Mouse (Mus musculus) liver (tissue): Measurements from ENCODE around the gene Cntn6.

ENCODE experiments used
- DNase-seq: peaks from one replicate; pipeline ENCODE4 v3.0.0-alpha.2; 2020; ENCODE audit warnings: mixed read lengths

The Cntn6 gene

DNA sequence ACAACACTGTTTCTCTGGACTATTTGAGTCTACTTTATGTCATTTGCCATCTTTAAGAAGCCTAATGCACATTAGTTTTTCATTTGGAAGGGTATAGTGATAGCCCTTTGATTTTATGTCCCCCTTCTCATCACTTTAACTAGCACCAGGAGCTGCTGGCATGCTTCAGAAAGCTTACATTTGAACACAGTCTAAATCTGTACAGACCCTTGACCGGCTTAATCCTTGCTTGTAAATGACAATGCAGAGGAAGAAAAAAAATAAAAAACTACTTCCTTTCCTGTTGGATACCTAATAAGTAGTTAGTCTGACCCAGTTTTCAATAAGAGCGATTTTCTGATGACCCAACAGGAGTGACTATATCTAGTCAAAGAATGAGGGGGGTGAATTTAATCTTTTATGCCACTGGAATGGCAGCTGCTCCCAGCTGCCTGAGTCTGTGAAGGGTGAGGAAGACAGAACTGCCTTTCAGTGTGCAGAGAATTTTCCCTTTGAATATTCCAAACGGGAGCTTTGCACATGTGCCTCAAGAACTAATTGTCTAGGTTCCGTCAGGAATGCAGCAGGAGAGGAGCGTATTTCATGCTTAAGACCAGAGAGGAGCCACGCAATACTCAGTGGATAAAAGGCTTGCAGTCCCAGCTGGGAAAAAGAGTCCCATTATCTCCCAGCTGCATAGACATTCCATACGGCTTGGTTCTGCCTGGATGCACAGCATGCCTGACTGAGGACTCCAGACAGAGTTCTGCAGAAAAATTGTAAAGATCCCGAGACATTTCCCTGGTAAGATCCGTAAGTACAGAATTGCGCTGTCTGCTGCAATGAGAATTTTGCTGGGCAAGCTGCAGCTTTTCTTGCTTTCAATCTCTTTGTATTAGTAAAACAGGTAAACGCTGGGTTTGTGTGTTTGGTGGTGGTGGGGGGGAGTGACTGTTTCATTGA, at the start of gene Cntn6:
TSS of gene Cntn6 (plus strand) at position 301 of the 942 bp plus-strand sequence.
- DNase-seq: no peak

DNA sequence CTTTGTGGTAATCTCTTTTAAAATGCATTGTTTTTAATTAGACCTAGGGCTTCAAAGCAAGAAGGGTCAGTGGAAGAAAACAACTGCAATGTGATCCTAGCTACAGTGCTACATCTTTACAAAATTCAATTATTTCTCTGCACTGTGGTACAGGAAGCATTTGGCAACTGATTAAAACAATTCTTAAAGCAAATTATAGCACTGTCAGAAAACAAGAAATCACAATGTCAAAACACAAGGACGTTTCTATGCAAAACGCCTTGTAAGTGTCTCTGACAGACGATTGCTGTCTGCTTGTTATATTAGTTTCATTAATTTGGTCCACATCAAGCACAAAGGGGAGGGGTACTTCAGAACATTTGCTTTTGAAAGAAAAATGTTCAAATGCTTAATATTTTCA, 48.9 kb upstream of the Cntn6 start:
- DNase-seq: no peak

DNA sequence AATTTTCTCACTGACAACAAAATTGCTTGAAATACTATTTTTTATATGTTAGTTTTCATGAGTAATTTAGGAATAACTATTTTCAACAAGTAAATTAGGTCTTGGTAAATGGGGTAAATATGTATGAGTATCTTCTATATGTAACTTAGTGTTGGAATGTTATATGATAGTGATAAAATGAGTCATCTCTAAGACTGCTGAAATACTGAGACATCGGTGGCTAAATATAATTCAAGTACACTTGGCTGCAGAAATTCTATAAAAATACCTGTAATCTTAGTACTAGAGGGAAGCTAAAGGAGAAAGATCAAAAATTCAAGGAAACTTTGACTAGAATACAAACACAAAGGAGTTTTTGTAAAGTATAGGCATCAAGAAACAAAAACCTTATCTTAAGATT, 21.9 kb upstream of the Cntn6 start:
- DNase-seq: no peak

DNA sequence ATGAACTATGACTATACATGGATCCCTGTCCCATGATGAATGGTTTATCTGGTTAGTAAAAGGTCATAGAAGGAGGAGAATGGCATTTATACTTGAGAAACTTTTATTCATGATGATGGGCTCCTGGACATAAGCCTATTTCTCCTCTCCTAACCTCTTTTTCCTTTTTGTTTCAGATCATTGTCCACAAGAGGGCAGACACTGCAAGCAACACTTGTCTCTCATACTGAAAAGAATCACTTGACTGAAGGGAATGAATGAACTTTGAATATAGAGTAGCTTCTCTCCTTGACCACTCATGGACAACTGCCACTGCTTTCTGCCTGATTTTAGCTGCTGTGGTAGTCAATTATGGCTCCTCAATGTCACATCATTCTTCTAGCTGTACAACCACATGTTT, 13.3 kb upstream of the Cntn6 start:
- no peak for DNase-seq

DNA sequence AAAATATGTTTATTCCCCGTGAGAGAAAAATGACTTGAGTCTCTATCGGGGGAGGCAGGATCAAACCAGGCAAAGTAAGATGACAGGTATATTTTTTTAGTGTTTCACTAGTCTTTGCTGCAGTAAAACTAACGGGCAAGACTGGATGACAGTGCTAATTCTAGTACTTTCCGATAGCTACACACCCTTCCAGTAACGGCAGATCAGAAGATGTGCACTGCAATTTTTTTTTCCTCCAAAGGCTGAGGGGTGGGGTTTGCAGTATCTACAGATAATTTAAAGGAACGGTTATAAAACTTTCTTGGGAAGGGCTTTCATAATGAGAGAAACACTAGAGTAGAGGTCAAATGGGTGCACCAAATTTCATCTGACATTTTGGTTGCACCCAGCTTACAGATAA, 869 bp downstream of the Cntn6 start:
- DNase-seq: no peak

DNA sequence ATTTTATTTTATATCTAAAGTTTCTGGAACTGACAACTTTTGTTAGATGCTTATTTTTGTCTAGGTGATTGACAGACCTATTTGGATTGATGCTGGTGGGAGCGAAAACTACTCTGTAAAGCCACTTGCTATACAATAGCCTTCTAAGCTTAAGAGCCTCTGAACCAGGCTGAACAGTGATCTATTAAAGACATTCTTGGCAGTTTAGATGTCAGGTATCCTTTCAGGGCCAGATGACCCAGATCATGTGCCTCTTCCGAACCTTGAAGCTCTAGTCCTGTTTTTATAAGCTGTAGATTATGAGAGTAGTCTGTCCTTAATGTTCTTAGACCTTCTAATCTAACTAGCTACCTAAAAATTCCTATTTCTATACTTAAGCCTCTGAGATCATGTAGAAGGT, 3.2 kb downstream of the Cntn6 start:
- DNase-seq: no peak

DNA sequence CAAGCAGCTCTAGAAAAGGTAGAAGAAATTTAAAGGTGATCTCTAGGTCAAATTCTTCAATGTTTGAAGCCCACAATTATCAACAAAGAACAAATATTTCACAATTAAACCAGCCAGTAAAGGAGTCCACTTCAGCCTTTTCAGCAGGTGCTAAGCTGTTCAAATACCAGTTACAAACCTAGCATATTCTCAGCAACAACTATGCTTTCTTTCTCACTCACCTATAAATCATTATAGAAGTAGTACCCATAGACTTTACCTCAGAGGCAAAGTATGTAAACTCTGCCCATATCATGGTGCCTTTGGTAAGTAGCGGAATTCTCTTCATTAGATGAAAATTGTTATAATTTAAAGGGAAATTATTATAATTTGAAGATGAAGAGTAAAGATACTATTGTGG, 71.4 kb downstream of the Cntn6 start:
- no peak for DNase-seq

DNA sequence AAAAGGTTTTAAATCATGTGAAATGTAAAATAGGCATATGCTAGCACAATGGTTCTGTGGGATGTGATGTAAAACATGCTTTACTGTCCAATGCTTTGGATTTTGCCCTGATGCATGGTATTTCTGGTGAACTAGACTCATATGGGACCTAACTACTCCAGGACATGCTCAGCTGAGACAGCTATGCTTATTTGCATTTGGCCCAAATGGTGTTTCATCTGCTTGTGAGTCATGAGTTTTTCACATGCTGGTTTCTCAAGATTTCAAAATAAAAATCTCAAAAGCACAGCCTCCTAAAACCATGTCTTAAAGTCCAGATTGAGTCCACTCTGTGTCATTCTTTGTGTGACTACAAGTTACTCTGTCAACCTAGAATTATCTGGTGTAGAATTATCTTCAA, 77.0 kb downstream of the Cntn6 start:
- DNase-seq: no peak

DNA sequence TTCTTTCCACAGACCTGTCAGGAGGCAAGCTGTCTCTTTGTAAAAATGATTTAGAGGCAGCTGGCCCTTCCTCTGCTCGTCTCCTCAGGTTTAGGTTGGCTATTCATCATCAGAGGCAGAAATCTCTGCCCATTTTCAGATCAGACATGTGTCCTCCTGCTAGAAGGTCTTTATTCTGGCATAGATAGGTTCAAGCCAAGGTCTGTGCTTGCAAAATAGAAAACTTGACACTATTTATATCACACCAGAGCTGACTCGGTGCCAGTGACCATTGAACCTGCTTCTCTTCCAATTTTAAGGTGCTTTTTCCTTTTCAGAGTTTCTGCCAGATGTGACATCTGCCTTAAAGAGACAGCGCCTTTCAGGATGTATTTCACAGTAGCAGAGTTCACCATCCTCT, 95.4 kb downstream of the Cntn6 start:
- DNase-seq: no peak

DNA sequence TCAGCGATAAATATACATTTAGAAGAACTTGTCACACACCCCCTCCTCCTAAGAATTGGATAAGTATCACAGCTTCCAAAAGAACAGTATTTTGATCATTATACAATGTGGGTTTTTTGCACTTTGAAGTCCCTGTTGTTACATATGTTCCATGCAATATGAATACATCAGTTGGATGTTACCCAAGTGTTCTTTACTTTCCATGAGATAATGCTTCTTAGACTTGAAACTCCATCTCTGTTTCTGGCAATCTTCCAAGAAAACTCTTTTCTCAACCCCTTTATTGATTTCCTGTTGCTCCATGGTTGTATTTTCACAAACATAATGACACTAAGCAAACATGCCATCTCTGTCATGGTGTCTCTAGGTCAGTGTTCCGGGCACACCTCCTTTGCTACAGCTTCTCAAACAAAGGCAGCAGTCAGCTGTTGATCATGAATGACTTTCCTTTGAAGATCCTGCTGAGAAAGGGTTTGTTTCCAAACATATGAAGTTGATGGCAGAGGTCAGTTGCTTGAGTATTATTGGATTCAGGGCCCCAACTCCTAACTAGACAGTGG, 108.3 kb downstream of the Cntn6 start:
- no peak for DNase-seq

DNA sequence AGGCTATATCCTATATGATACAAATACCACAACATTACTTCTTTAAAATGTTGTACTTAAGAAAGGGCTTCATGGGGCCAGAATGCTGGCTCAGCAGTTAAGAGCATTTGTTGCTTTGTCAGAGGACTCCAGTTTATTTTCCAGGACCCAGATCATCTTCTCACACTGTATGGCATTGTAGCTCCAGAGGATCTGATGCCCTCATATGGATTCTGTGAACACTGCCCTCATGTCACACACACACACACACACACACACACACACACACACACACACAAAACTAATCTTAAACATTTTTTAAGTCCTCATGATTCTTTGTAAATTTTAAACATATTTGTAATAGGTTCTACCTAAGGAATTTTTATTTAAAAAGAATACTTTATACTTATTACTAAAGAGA, 110.3 kb downstream of the Cntn6 start:
- DNase-seq: no peak

DNA sequence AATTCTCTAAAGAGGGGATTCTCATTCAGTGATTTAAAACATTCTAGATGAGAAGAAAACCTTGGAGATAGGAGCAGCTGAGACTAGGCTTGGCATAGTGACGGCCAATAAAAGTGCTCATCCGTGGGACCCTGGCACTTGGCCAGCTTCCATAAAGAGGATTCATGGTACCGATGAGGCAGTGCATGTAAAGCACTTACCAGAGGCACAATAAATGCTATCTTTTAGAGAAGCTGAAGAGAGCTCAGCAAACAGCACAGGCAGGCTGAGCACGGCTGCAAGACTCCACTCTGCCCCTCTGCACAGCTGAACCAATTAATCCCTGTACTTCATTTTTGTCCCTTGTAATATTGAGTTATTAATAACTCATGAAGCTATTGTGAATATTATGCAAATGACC, 110.8 kb downstream of the Cntn6 start:
- no peak for DNase-seq

DNA sequence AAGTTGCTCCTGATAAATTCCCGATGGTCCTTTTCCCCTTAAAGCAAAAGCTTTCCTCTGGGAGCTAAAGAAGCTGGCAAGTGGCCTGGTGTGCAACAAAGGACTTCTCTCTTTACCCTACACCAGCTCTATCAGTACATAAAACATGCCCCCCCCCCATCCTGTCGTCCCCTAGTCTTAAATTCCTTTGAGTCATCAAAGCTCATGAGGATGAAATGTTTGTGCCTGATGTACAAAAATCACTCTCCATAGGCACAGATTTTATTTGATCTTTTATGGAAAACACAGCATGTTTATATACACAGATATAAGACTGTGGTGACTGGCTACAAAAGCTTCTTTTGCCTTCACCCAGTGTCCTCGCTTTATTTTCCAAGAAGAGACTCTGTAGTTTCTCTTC, 112.6 kb downstream of the Cntn6 start:
- no peak for DNase-seq

DNA sequence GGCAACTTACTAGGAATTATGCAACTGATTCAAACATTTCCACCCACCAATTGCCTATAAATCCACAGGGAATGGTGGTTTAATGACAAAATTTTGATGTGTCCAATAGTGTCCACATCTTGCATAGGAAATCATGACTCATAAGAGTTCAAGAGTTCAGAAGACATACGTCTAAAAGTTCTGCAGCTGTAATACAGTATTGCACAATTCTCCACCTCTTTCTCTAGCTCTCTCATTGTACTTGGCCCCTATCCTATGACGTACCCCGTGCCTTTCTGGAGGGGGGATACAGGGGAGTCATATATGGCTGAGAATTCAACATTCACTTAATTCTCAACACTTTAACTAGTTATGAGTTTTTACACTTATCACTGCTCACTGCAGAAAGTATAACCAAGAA, 160.9 kb downstream of the Cntn6 start:
- DNase-seq: no peak

DNA sequence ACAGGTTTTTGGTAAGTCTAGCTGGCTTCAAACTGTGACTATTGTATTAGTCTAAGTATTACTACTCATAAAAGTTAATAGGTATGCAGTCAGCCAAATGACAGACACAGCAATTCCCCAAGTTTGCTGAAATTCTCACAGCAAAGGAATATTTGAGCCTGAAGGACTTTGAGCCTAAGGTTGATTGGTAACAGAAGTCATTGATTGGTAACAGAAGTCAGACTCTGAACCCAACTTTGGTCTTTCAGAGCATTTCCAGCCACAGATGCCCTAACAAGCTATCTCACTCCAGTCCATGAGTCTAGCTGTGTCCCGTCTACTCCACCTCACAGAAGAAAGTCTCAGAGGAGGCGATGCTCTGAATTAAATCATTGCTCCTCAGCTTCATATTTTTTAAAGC, 176.1 kb downstream of the Cntn6 start:
- no peak for DNase-seq

DNA sequence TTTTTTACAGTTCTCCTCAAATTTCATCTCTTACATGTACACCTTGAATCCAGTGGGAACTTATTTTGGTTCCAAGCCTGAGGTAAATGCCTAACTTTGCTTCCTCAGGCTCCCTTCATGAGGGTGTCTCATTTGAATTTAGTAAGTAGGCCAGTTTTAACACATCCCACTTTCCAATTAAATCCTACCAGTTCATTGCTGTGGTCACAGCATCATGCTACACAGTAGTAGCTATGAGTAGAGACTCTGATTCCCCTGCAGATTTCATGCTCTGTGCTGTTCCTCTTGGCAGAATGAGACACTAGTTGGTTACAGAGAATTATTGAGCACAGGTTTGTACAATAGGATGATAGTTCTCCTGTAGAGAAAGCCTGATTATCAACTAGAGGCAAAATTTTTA, 181.7 kb downstream of the Cntn6 start:
- no peak for DNase-seq

DNA sequence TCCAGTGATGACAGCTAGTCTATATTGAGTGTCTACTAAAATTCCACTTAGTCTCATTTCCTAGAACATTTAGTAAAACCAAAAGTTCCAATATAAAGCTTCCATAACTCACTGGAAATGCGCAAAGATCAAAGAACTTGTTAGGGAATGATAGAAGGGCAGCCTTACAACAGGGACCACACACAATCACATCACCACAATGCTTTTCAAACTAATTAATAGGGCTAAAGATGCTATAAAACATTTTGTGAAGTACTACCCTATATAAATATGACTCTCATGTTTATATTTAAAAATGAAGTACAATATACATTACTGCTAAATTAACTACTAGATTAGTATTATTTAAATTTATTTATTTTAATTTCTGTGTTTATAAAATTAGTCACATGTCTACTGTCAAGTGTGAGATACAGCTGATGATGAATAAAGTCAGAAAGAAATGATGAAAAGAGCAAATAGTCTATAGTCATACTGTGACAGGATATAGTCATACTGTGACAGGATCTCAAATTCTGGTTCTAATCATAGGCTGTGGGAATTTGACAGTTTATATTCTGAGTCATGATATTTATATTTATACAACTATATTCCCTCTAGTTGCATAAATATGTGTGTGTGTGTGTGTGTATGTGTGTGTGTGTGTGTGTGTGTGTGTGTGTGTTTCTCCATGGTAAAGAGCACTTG, 187.4 kb downstream of the Cntn6 start:
- DNase-seq: no peak

DNA sequence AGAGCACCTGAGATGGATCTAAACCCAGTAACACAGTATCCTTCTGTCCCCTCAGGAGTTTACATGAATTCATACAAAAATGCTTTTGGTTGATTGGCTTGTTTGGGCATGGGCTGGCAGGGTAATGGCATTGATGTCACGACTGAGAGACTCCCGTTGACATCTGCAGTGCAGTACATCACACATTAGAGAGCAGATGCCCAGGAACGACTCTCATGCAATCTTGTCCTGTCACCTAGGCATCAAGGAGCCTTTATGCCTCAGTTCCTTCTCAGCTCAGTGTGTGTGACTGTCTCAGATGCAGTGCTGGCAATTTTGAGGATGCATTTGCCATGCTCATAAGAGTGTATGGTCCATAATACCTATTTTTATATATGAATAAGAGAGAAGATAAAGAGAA, 195.4 kb downstream of the Cntn6 start:
- no peak for DNase-seq

DNA sequence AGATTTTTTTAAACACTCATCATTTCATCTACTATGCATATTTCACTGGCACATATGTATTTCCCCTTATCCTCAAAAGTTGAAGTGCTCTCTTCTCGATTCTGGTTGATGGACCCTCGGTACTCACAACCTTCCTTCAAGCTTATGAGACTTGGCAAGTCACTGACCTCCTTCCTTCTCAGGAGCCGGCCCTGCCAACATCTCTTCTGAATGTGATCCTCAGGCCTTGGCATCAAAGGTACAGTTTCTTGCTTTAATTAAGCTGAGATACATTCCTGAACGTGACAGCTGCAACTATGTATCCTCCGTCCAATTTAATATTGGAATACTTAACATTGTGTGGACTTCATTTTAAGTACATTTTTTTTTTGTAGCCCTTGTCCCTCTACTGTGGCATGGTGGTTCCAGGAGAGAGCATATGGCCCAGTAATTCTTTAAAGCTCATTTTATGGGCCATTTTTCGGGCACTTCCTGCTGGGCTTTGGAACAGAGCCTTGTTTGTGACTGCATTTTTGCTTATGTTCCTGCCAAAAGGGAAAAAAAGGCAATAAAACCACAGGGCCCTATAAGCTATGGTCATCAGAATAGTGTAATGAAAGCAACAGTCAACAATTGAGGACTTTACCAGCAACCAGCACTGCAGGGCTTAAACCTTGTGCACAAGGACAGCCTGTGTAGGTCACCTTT, 196.0 kb downstream of the Cntn6 start:
- no peak for DNase-seq

DNA sequence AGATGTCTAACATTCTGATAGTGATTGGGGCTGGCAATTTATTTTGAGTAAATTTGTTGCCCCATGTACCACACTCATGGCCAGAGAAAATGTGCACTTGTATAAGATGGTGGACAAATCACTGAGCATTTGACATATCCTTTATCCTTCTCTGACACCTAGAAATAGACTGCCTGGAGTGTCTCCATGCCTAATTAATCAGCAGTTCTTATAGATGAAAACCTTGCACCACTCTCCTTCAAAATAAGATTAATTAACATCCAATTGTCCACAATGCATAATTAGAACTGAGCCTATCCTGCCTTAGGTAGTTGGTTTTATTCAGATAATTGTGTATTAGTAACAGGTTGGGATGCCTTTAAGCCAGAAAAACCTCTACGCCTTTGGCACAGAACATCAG, 236.0 kb downstream of the Cntn6 start:
- no peak for DNase-seq

DNA sequence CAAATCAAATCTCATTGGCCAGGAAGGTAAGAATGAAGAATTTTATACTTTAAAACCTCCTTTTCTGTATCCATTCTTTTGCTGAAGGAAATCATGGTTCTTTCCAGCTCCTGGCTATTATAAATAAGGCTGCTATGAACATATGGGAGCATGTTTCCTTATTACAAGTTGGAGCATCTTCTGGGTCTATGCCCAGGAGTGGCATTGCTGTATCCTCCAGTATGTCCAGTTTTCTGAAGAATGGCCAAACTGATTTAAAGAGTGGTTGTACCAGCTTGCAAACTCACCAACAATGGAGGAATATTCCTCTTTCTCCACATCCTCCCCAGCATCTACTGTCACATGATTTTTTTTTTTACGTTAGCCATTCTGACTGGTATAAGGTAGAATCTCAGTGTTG, 241.7 kb downstream of the Cntn6 start:
- no peak for DNase-seq

DNA sequence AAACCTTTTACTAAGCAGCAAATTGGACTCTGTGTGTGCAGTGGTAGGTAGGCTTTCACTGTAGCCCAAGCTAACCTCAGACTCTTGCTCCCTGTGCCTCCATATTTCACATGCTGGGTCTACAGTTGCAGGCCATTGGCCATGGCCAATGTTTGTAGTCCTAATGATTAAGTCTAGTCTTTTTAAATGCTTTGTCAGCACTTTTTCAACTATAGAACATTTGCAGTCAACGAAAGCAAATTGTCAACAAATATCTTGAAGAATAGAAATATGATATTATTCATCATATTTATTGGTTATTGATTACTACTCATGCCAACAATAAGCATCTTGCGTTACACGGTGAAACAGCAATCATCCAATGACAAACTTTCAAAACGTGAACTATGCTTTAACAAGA, 246.4 kb downstream of the Cntn6 start:
- DNase-seq: no peak

DNA sequence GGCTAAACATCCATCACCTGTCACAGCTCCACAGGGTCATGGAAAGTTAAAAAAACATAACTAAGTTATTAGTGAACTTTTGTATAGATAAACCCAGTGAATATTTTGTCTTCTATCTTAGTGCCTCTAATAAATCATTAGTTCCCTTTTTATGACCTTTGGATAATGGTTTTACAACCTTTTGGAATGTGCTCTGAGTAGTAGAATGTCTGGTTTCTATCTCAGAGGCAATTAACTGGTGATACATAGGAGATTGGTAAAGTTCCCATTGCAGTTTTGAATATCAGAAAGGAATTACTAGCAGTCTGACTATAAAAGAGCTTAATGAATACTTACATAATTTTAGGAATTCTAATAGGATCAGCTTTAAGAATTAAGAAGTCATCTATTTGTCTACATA, 265.5 kb downstream of the Cntn6 start:
- DNase-seq: no peak

DNA sequence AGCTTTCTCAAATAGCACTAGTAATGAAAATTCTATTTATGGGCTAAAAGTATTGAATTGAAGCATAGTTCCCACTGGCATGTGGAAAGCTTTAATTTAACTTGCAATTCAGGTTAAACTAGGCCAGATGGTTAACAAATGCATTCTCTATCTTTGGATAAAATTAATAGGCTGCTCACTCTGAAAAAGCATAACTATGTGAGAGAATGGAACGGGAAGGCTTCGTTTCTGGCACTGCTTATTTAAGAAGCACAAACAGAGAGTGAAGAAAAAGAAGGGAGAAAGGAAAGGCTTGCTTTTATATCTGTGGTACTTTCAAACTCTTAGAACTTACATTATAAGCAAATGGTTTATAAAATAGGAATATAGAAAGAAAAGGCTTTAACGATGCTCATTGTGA, 268.6 kb downstream of the Cntn6 start:
- DNase-seq: no peak
